In the genomic region with DNA sequence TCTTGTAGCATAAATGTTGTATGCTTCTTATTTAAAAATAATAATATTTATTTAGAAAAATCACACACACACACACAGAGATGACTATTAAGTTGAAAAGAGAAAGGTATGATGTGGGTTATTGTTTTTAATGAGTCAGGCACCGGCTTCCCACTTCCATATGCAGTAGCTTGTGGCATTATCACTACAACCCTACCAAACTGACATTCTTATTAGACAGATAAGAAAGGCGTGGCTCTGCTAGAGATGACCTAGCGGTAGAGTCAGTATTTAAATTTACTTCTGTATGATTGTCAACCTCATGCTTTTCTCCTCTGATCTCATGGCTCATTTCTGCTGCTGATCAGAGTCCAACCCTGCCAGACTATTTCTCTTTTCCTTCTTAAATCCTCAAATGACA, we compare ENCODE assay signal across 20 mouse cellular contexts.
"Had no signal": no experiment of that assay in that cellular context is flagged by ENCODE, and none has a peak within 500 bp of the region (broad histone marks: within the 10 kb centered on the region; RNA-seq: fewer than 3 reads in every experiment).

No protein-coding gene starts in this region.

- H3K36me3 ChIP-seq: midbrain, embryonic 10.5 days; midbrain, embryonic 12.5 days; neural tube, embryonic 13.5 days; neural tube, embryonic 15.5 days had no signal

- H3K27me3 ChIP-seq: megakaryocyte, embryonic 14.5 days; midbrain, embryonic 12.5 days; neural tube, embryonic 13.5 days; neural tube, embryonic 15.5 days had no signal

- H3K27ac ChIP-seq: midbrain, embryonic 10.5 days; midbrain, embryonic 12.5 days; neural tube, embryonic 13.5 days; neural tube, embryonic 15.5 days had no signal

- H3K4me3 ChIP-seq: megakaryocyte, embryonic 14.5 days; midbrain, embryonic 10.5 days; midbrain, embryonic 12.5 days; myocyte; neural tube, embryonic 13.5 days; neural tube, embryonic 15.5 days had no signal

- H3K9me3 ChIP-seq: megakaryocyte, embryonic 14.5 days; midbrain, embryonic 10.5 days; midbrain, embryonic 12.5 days; neural tube, embryonic 13.5 days; neural tube, embryonic 15.5 days had no signal

- H3K4me1 ChIP-seq: megakaryocyte, embryonic 14.5 days had no signal

- H3K9ac ChIP-seq: lung, embryonic 14.5 days; midbrain, embryonic 12.5 days; neural tube, embryonic 13.5 days; neural tube, embryonic 15.5 days had no signal

- DNase-seq: lung, adult 18-20 months; lung, embryonic 14.5 days; lung, postnatal 10 days; lung, postnatal 4 days; midbrain, embryonic 14.5 days; retina, postnatal 1 day; right cerebral cortex, adult 18-20 months; right cerebral cortex, postnatal 25 days; right cerebral cortex, postnatal 4 days; spleen, adult 18-20 months; thymus, adult 18-20 months; thymus, postnatal 14 days; thymus, postnatal 36 days had no signal

- ATAC-seq: midbrain, embryonic 16.5 days had no signal

- H3K4me2 ChIP-seq: lung, embryonic 14.5 days; midbrain, embryonic 12.5 days; neural tube, embryonic 13.5 days; neural tube, embryonic 15.5 days had no signal
